Mouse (Mus musculus) adrenal gland (tissue): Measurements from ENCODE around the gene Gm8653.
"Not testable (repeated sequence)": the region's sequence is repeated elsewhere in the genome, so short reads cannot be mapped to it uniquely, and the experiment has no call there.

Source experiments
- intact Hi-C: fragments of 180-260 bp; cut with DNase I; formaldehyde crosslinking; loops from one replicate; pipeline ENCODE4 v1.15.1; 2025
- long read RNA-seq, 2 experiments: library from polyadenylated mRNA; unstranded; transcript quantifications; one replicate each; pipeline ENCODE4 v2.0.0; 2020; ENCODE audit warnings: borderline replicate concordance in 1 of 2; ENCODE audit not compliant: insufficient replicate concordance in 1 of 2

Gene Gm8653
- long read RNA-seq, experiment 1, result 0 reads
- long read RNA-seq, experiment 2, result 0 reads

DNA sequence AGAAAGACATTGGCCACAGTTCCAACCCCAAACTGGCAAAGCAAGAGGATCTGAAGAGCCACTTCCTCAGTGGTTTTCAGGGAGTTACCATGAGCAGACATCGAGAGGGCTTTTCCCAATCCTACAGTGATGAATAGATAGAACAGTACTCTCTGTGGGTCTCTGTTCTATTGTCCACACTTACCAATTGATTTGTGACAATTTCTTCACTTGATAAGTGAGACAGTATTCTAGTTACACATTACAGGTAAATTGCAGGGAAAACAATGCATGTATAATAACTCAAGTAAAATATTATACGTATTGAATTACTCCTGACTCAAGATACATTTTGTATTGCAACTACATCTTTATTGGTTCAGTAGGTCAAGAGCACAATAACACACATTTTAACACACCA, at the start of gene Gm8653:
TSS of gene Gm8653 (minus strand) at position 101 of the 400 bp plus-strand sequence.
- intact Hi-C loops, result not testable (repeated sequence)

- intact Hi-C loops, result not testable (repeated sequence)
Measured at GRCm38 (mm10) chr7:22229384-22229783, 28.3 kb upstream of the Gm8653 start, which contains the start of gene Gm8453. Gene Gm8453, minus strand, starts transcription at chr7:22229484.

- intact Hi-C loops, result not testable (repeated sequence)
Measured at GRCm38 (mm10) chr7:22189077-22189476, 12.0 kb downstream of the Gm8653 start, which contains the start of gene Vmn1r143. Gene Vmn1r143, plus strand, starts transcription at chr7:22189377.

GRCm38 (mm10) chr7:22163935-22164334, 37.1 kb downstream of the Gm8653 start, which contains the start of gene Vmn1r142:
Gene Vmn1r142, minus strand, starts transcription at chr7:22164035.
- intact Hi-C loops, result not testable (repeated sequence)
